Mouse (Mus musculus): ENCODE measurements at regions not wholly inside any gene's neighbourhood (a gene's known extent, or its start where the extent isn't known, plus 50 kb on each side); places are given as distances from the start of the nearest gene placed in this dataset.

DNA sequence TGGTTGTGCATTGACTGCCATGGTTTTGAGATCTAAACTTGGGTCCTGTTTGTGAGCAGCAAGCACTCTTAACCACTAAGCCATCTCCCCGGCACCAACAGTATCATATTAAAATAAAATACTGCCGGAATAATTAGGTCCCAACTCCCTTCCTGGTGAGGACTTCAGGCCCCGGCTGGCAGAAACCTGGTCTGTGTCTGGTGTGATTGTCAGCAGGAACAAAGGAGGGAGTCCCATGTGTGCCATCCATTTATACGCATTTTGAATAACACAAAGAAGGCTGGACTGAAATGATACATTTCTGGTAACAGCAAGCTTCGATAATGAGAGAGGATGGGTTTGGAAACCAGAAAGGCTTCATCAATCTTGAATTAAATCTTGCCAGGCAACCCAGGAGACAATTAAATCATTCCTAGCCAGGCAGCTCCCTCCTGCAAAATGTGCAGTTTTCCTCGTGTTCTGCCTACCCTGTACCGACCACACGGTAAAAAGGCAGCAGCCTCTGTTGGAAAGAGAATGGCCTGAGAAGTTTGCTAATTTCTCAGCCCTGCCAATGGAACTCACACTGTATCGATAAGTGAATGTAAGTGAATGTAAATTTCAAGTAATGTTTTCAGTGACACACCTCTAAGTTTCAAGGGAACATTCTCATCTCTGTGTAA is 80.5 kb upstream of the Zwint start:
- Histone ChIP-seq H3K9me3 (replicated peaks) (no peaks in the 10 kb centered on the region), H3K36me3 (no peaks in the 10 kb centered on the region), H3K4me3 (replicated peaks) (no peak overlapping the region), H3K4me2 (no peak overlapping the region), H3K9ac (no peak overlapping the region), H3K27ac (no peak overlapping the region), H3K27me3 (no peaks in the 10 kb centered on the region), H3K4me1 (no peaks in the 10 kb centered on the region)
- no peak for ATAC-seq (replicated peaks; ENCODE audit: low FRiP score)
- WGBS: 59% methylated on average over 9 of the region's 9 CpGs

DNA sequence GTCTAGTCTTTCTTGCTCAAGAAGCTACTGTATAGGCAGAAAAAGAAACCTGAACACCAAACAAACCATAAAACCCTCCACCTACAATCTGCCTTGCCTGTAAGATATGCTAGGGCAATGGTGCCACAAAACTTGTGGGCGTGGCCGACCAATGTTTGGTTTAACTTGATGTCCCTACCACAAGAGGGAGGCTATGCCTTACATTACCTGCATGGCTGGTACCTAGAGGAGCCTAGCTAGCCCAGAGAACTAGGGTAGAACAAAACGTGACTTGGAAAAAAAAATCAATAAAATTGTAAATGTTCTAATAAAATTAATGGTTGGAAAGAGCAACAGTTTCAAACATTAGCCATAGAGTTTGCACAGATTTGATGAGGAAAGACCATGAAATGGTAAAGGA is 76.9 kb upstream of the Zwint start:
- WGBS: 94% methylated on average over 3 of the region's 3 CpGs
- no peak for ATAC-seq (replicated peaks; ENCODE audit: low FRiP score)
- H3K4me1 ChIP-seq: no peaks in the 10 kb centered on the region
- H3K4me2 ChIP-seq: no peak overlapping the region
- no peak overlapping the region for H3K9ac ChIP-seq
- H3K4me3 ChIP-seq (replicated peaks): no peak overlapping the region
- H3K36me3 ChIP-seq: no peaks in the 10 kb centered on the region
- H3K9me3 ChIP-seq (replicated peaks): no peaks in the 10 kb centered on the region
- no peak overlapping the region for H3K27ac ChIP-seq
- H3K27me3 ChIP-seq: no peaks in the 10 kb centered on the region

GRCm38 (mm10) chr10:72578501-72578900 is 76.1 kb upstream of the Zwint start:
- Histone ChIP-seq H3K27me3 (no peaks in the 10 kb centered on the region), H3K9ac (no peak overlapping the region), H3K27ac (no peak overlapping the region), H3K4me2 (no peak overlapping the region), H3K4me3 (replicated peaks) (no peak overlapping the region), H3K9me3 (replicated peaks) (no peaks in the 10 kb centered on the region), H3K4me1 (no peaks in the 10 kb centered on the region), H3K36me3 (no peaks in the 10 kb centered on the region)
- no peak for ATAC-seq (replicated peaks; ENCODE audit: low FRiP score)
- 57% methylated on average over 7 of the region's 7 CpGs for WGBS

DNA sequence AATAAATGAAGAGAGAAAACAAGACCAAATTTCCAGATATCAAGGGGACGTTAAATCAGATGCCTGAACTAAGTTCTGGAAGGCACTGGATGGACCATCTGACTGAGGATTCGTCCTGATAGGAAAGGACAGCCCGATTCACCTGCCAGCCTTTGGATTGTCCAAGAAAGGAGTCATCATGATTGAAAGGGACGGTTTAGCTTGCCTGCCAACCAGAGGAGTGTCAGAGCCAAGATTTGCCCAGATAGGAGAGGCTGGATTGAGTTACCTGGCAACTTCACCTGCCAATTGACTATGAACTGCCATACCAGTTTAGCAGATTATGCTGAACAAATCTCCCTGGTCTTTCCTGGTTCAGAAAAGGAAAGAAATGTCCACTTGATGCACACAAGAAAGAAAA is 73.3 kb upstream of the Zwint start:
- no peak for ATAC-seq (replicated peaks; ENCODE audit: low FRiP score)
- Histone ChIP-seq H3K27me3 (no peaks in the 10 kb centered on the region), H3K4me3 (replicated peaks) (no peak overlapping the region), H3K36me3 (no peaks in the 10 kb centered on the region), H3K27ac (no peak overlapping the region), H3K4me1 (no peaks in the 10 kb centered on the region), H3K9ac (no peak overlapping the region), H3K4me2 (no peak overlapping the region), H3K9me3 (replicated peaks) (no peaks in the 10 kb centered on the region)
- 83% methylated on average over 4 of the region's 4 CpGs for WGBS

GRCm38 (mm10) chr10:72588561-72588960 is 66.1 kb upstream of the Zwint start:
- Histone ChIP-seq H3K27ac (no peak overlapping the region), H3K4me1 (no peaks in the 10 kb centered on the region), H3K27me3 (no peaks in the 10 kb centered on the region), H3K4me2 (no peak overlapping the region), H3K36me3 (no peaks in the 10 kb centered on the region), H3K4me3 (replicated peaks) (no peak overlapping the region), H3K9ac (no peak overlapping the region), H3K9me3 (replicated peaks) (no peaks in the 10 kb centered on the region)
- WGBS: 84% methylated on average over 4 of the region's 4 CpGs
- ATAC-seq (replicated peaks; ENCODE audit: low FRiP score): no peak

DNA sequence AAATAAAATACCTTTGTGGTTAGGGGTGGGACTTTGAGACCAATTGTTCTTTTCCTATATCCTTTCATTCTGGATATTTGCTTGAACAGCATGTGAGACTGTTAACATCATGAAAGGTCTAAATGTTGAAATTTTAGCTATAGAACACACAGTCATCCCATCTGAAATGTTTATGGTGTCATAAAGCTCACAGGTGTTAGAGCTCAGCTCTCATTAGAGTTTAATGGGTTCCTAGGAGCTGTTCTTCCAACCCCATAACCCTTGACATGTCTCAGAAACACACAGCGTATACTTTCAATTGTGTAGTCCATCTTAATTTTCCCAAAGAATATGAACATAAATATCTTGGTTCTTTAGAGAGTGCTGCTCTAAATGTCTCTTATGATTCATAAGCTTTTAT is 61.6 kb upstream of the Zwint start:
- H3K9me3 ChIP-seq (replicated peaks): no peaks in the 10 kb centered on the region
- WGBS: 46% methylated on average over 1 of the region's 1 CpGs
- ATAC-seq (replicated peaks; ENCODE audit: low FRiP score): no peak
- no peak overlapping the region for H3K27ac ChIP-seq
- H3K27me3 ChIP-seq: no peaks in the 10 kb centered on the region
- no peaks in the 10 kb centered on the region for H3K4me1 ChIP-seq
- no peaks in the 10 kb centered on the region for H3K36me3 ChIP-seq
- H3K4me3 ChIP-seq (replicated peaks): no peak overlapping the region
- H3K4me2 ChIP-seq: no peak overlapping the region
- no peak overlapping the region for H3K9ac ChIP-seq

Data from kidney, embryonic 15.5 days (tissue).